10 mouse cellular contexts compared by ENCODE assay signal in the genomic region with DNA sequence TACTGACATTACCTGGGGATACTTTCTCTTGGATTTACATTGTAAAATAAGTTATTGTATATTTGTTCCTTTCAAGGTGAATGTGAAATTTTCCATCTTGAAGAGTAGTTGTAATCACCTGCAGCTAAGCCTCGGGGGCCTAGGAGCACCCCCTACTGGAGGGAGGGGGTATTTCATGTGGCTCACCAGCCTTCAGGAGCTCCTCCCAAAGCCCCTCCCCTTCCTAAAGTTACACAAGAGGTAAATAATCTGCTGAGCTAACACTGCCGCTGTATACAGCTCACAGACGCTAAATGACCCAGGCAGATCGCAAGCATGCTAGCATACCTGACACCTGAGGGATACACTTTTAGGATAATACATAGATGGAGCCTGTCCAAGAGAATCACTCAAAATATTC. TPM values are rescaled to one million over a fixed set of nuclear protein-coding genes. Genes with fewer than 3 reads are reported as not detected.
A peak's percentile ranks its signal among the peaks of the same experiment; 100 is the strongest.
DNase-seq lines count a peak whose midpoint lies in the region; ATAC-seq and TF ChIP-seq lines count a peak whose summit lies in the region.
"Had no signal": no experiment of that assay in that cellular context is flagged by ENCODE, and none has a peak within 500 bp of the region (broad histone marks: within the 10 kb centered on the region; RNA-seq: fewer than 3 reads in every experiment).

No protein-coding gene starts in this region.

- H3K9ac ChIP-seq in hindbrain, postnatal 0 days (replicated peaks; ENCODE audit: low read length) = no peak overlapping the region
- H3K9ac ChIP-seq in hindbrain, embryonic 16.5 days (ENCODE audit: low read depth, low read length) = no peak overlapping the region
- H3K9ac ChIP-seq in CH12.LX (ENCODE audit: insufficient read depth, low read depth) = no peak overlapping the region
- H3K9ac ChIP-seq: embryonic facial prominence, embryonic 13.5 days; midbrain, embryonic 12.5 days had no signal

- peak; percentile 89 for TF ChIP-seq RAD21 in CH12.LX (IDR thresholded peaks at IDR 0.05; ENCODE audit: low read depth, low read length)

- dilution Hi-C loops in CH12.LX (cut with MboI; ENCODE audit: extremely low pct_ligation_motif_present, extremely low pct_unique_long_range_greater_than_20kb, low sequenced_read_pairs) = no loop called here

- H3K4me1 ChIP-seq in hindbrain, postnatal 0 days (ENCODE audit: insufficient read depth, low read length) = no peaks in the 10 kb centered on the region
- H3K4me1 ChIP-seq in hindbrain, embryonic 16.5 days (ENCODE audit: control insufficient read depth, insufficient read depth, low read depth, low read length) = no peaks in the 10 kb centered on the region
- peaks cover 7 to 44% of the 10 kb centered on the region in 2 experiments; a peak in 3 of 4 replicates for H3K4me1 ChIP-seq in CH12.LX (ENCODE audit: control insufficient read depth in 1 of 2, insufficient read depth in 2 of 2)

- H3K9me3 ChIP-seq in hindbrain, postnatal 0 days (ENCODE audit: low read length) = no peaks in the 10 kb centered on the region
- H3K9me3 ChIP-seq in hindbrain, embryonic 16.5 days (ENCODE audit: control insufficient read depth, low read length) = no peaks in the 10 kb centered on the region
- H3K9me3 ChIP-seq in CH12.LX (replicated peaks; ENCODE audit: low read length) = no peaks in the 10 kb centered on the region
- H3K9me3 ChIP-seq: embryonic facial prominence, embryonic 13.5 days; midbrain, embryonic 12.5 days had no signal

- no peaks in the 10 kb centered on the region for H3K27me3 ChIP-seq in hindbrain, postnatal 0 days (ENCODE audit: insufficient read depth, low read length)
- H3K27me3 ChIP-seq in hindbrain, embryonic 16.5 days (replicated peaks; ENCODE audit: control insufficient read depth, insufficient read depth, low read length) = no peaks in the 10 kb centered on the region
- no peaks in the 10 kb centered on the region for H3K27me3 ChIP-seq in CH12.LX (replicated peaks)
- H3K27me3 ChIP-seq: embryonic facial prominence, embryonic 13.5 days; midbrain, embryonic 12.5 days had no signal

- in situ Hi-C loops in CH12.LX (cut with MboI; ENCODE audit: low pct_ligation_motif_present, low pct_unique_long_range_greater_than_20kb, low sequenced_read_pairs) = no loop called here

- H3K79me2 ChIP-seq in CH12.LX (replicated peaks; ENCODE audit: control insufficient read depth, extremely low read depth, insufficient read depth, poor library complexity, severe bottlenecking) = no peaks in the 10 kb centered on the region

- H3K4me3 ChIP-seq in hindbrain, postnatal 0 days (ENCODE audit: low read length) = no peak overlapping the region
- H3K4me3 ChIP-seq in hindbrain, embryonic 16.5 days (ENCODE audit: low read length) = no peak overlapping the region
- H3K4me3 ChIP-seq in CH12.LX (replicated peaks in 1 of 3; ENCODE audit: low read depth in 2 of 3, low read length in 2 of 3, poor library complexity in 1 of 3) = no peak overlapping the region
- H3K4me3 ChIP-seq: embryonic facial prominence, embryonic 13.5 days; midbrain, embryonic 12.5 days had no signal

- no peak for TF ChIP-seq POLR2A in CH12.LX (IDR thresholded peaks at IDR 0.05; ENCODE audit: low read depth, low read length)

- no peak for DNase-seq in hindbrain, postnatal 0 days (ENCODE audit: low spot score)
- DNase-seq in CH12.LX (ENCODE audit: extremely low read depth) = peak; percentile 90
- peak; percentile 14 for DNase-seq in embryo, embryonic 10 days (ENCODE audit: low spot score)
- DNase-seq in lung, postnatal 25 days (ENCODE audit: low spot score) = peak; percentile 52
- DNase-seq in thymus, postnatal 25 days = peak; percentile 60
- no peak for DNase-seq in cerebellum, adult 9-11 months
- DNase-seq in ovary, postnatal 36 days (ENCODE audit: low spot score) = no peak

- peak; percentile 42 for TF ChIP-seq CTCF in hindbrain, postnatal 0 days (IDR thresholded peaks at IDR 0.05; ENCODE audit: low read depth)
- TF ChIP-seq CTCF in CH12.LX (conservative IDR thresholded peaks at IDR 0.05 in 1 of 2, IDR thresholded peaks at IDR 0.05 in 1 of 2; ENCODE audit: low read depth in 2 of 2, low read length in 2 of 2) = peak; percentile 93 to 94

- no peak overlapping the region for H3K27ac ChIP-seq in hindbrain, postnatal 0 days
- no peak overlapping the region for H3K27ac ChIP-seq in hindbrain, embryonic 16.5 days (ENCODE audit: low read depth, low read length)
- H3K27ac ChIP-seq in CH12.LX (ENCODE audit: insufficient read depth, low read depth) = no peak overlapping the region
- H3K27ac ChIP-seq: embryonic facial prominence, embryonic 13.5 days; midbrain, embryonic 12.5 days had no signal

- 30% methylated on average over 4 of the region's 4 CpGs for WGBS in hindbrain, postnatal 0 days
- 36% methylated on average over 4 of the region's 4 CpGs for WGBS in hindbrain, embryonic 16.5 days

- no peaks in the 10 kb centered on the region for H3K36me3 ChIP-seq in hindbrain, postnatal 0 days (ENCODE audit: insufficient read depth, low read length)
- H3K36me3 ChIP-seq in hindbrain, embryonic 16.5 days (ENCODE audit: control insufficient read depth, insufficient read depth, low read length) = no peaks in the 10 kb centered on the region
- H3K36me3 ChIP-seq in CH12.LX (replicated peaks in 1 of 2; ENCODE audit: control insufficient read depth in 1 of 2, insufficient read depth in 1 of 2, low read length in 1 of 2) = no peaks in the 10 kb centered on the region
- H3K36me3 ChIP-seq: embryonic facial prominence, embryonic 13.5 days; midbrain, embryonic 12.5 days had no signal

- no peak for TF ChIP-seq EP300 in CH12.LX (IDR thresholded peaks at IDR 0.05; ENCODE audit: low read length)

- ATAC-seq in hindbrain, postnatal 0 days = no peak
- no peak for ATAC-seq in hindbrain, embryonic 16.5 days

- no peak overlapping the region for H3K4me2 ChIP-seq in hindbrain, postnatal 0 days (ENCODE audit: low read depth, low read length)
- H3K4me2 ChIP-seq in hindbrain, embryonic 16.5 days (ENCODE audit: low read length) = no peak overlapping the region
- 0 out of 2 replicates have a peak overlapping the region, but pooled peaks have one; percentile 22 for H3K4me2 ChIP-seq in CH12.LX (ENCODE audit: insufficient read depth, low read depth, poor library complexity, severe bottlenecking)
- H3K4me2 ChIP-seq: embryonic facial prominence, embryonic 13.5 days; midbrain, embryonic 12.5 days had no signal

TF ChIP-seq in CH12.LX, 34 proteins besides CTCF, POLR2A, EP300 and RAD21 (continues in another document):
- TF ChIP-seq POLR2AphosphoS2 (IDR thresholded peaks at IDR 0.05; ENCODE audit: low read depth, low read length) (no peak), KAT2A (IDR thresholded peaks at IDR 0.05; ENCODE audit: insufficient replicate concordance, low read length) (no peak), MEF2A (IDR thresholded peaks at IDR 0.05; ENCODE audit: borderline replicate concordance, low read depth, low read length) (no peak), NELFE (IDR thresholded peaks at IDR 0.05; ENCODE audit: low read depth, low read length) (no peak), E2F4 (IDR thresholded peaks at IDR 0.05; ENCODE audit: insufficient replicate concordance, low read depth, low read length) (no peak), GABPA (IDR thresholded peaks at IDR 0.05; ENCODE audit: insufficient replicate concordance, low read depth, low read length) (no peak), USF2 (conservative IDR thresholded peaks at IDR 0.05; ENCODE audit: low read depth, low read length) (no peak), JUND (conservative IDR thresholded peaks at IDR 0.05; ENCODE audit: low read depth, low read length) (no peak), CHD1 (IDR thresholded peaks at IDR 0.05; ENCODE audit: low read depth, low read length) (no peak), BHLHE40 (IDR thresholded peaks at IDR 0.05; ENCODE audit: low read depth, low read length) (0 out of 2 replicates have a peak, but pooled peaks have one; percentile 31), MXI1 (IDR thresholded peaks at IDR 0.05; ENCODE audit: low read depth, low read length) (no peak), MYC (IDR thresholded peaks at IDR 0.05; ENCODE audit: low read depth, low read length) (no peak), IRF4 (IDR thresholded peaks at IDR 0.05; ENCODE audit: low read depth, low read length) (0 out of 2 replicates have a peak, but pooled peaks have one; percentile 32), RCOR1 (conservative IDR thresholded peaks at IDR 0.05; ENCODE audit: low read depth, low read length) (no peak), SMC3 (IDR thresholded peaks at IDR 0.05; ENCODE audit: low read depth, low read length) (peak; percentile 97), MAFK (IDR thresholded peaks at IDR 0.05; ENCODE audit: insufficient replicate concordance, low read length) (no peak), JUN (IDR thresholded peaks at IDR 0.05; ENCODE audit: insufficient read depth, low read depth, low read length) (no peak; the same call in 1 of the 2 replicates), MAZ (IDR thresholded peaks at IDR 0.05; ENCODE audit: low read depth, low read length) (peak; percentile 84), MAX (IDR thresholded peaks at IDR 0.05; ENCODE audit: low read length) (no peak), ETS1 (conservative IDR thresholded peaks at IDR 0.05; ENCODE audit: low read depth, low read length) (no peak)

RNA-seq across cellular contexts. Expression of gene Fcrl5, which starts 27.4 kb away (rescaled TPM):
- total RNA-seq in hindbrain, postnatal 0 days (2014; rRNA removed) = not detected in 2 replicates
- polyA plus RNA-seq in hindbrain, postnatal 0 days (2015; fragmentation: Nextera tagmentation; extraction: Ambion mirVana) = not detected in 2 replicates
- polyA plus RNA-seq in hindbrain, embryonic 16.5 days (2015; fragmentation: Nextera tagmentation; extraction: Ambion mirVana) = not detected in 2 replicates
- total RNA-seq in CH12.LX (2012; rRNA removed) (3.8 and 5.5 TPM in 2 replicates), CH12.LX (2014; rRNA removed) (18.5 and 19.2 TPM in 2 replicates)
- polyA plus RNA-seq in CH12.LX (2012; ENCODE audit: insufficient read length, low read depth) = 16.9 and 20.7 TPM in 2 replicates
- polyA plus RNA-seq: embryonic facial prominence, embryonic 13.5 days; midbrain, embryonic 12.5 days had no signal

RNA-seq across cellular contexts. Expression of gene Fcrl1, which starts 32.0 kb away (rescaled TPM):
- total RNA-seq in hindbrain, postnatal 0 days (2014; rRNA removed) = 0.05 TPM in 1 of 2 replicates, not detected in the other
- polyA plus RNA-seq in hindbrain, postnatal 0 days (2015; fragmentation: Nextera tagmentation; extraction: Ambion mirVana) = 0.23 TPM in 1 of 2 replicates, not detected in the other
- polyA plus RNA-seq in hindbrain, embryonic 16.5 days (2015; fragmentation: Nextera tagmentation; extraction: Ambion mirVana) = 0.35 TPM in 1 of 2 replicates, not detected in the other
- total RNA-seq in CH12.LX (2012; rRNA removed) (17.6 and 20.6 TPM in 2 replicates), CH12.LX (2014; rRNA removed) (45.2 and 47.1 TPM in 2 replicates)
- polyA plus RNA-seq in CH12.LX (2012; ENCODE audit: insufficient read length, low read depth) = 50.1 and 54.9 TPM in 2 replicates

RNA-seq across cellular contexts. Expression of gene Cd5l, which starts 50.5 kb away (rescaled TPM):
- total RNA-seq in hindbrain, postnatal 0 days (2014; rRNA removed) = not detected in 2 replicates
- polyA plus RNA-seq in hindbrain, postnatal 0 days (2015; fragmentation: Nextera tagmentation; extraction: Ambion mirVana) = 0.09 TPM in 1 of 2 replicates, not detected in the other
- polyA plus RNA-seq in hindbrain, embryonic 16.5 days (2015; fragmentation: Nextera tagmentation; extraction: Ambion mirVana) = 0.07 and 0.08 TPM in 2 replicates
- total RNA-seq in CH12.LX (2012; rRNA removed) = 0.13 and 0.17 TPM in 2 replicates
- 0.11 and 0.15 TPM in 2 replicates for total RNA-seq in CH12.LX (2014; rRNA removed)
- 0.11 TPM in 1 of 2 replicates, not detected in the other for polyA plus RNA-seq in CH12.LX (2012; ENCODE audit: insufficient read length, low read depth)

Comparison
In these comparisons a context has a peak if more than half of its experiments do, and no peak if none do; other contexts are left out.
1. DNase-seq: peak in CH12.LX (single experiment), embryo, embryonic 10 days (single experiment), lung, postnatal 25 days (single experiment) and thymus, postnatal 25 days (single experiment); none in hindbrain, postnatal 0 days (single experiment), cerebellum, adult 9-11 months (single experiment) and ovary, postnatal 36 days (single experiment).
2. RNA of gene Fcrl5, which starts 27.4 kb away (polyA plus RNA-seq): 16.9 to 20.7 TPM in CH12.LX; not detected in hindbrain, postnatal 0 days and not detected in hindbrain, embryonic 16.5 days; every median in the first group is over 10 times any median in the second.
3. RNA of gene Fcrl1, which starts 32.0 kb away (polyA plus RNA-seq): 50.1 to 54.9 TPM in CH12.LX; 0.35 TPM in hindbrain, embryonic 16.5 days and 0.23 TPM in hindbrain, postnatal 0 days; every median in the first group is over 10 times any median in the second.